In the genomic region with DNA sequence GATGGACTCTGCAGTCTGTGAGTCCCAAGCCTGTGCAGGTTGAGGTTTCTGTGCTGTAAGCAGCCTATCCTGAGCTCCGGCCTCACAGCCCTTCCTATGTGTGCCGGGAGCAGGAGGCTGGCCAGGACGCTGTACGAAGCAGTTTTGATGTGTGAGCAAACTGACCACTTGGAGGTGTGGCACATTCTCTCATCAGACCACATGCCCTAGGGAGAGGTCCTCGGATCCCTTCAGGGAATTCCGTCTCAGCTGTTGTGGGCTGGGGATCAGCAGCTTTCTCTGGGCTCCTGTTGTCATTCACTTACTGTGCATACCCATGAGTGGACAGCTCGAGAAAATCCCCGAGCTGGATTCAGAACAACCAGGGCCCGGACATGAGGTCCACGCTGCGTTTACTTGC, we compare ENCODE assay signal across 19 mouse cellular contexts.
DNase-seq lines count a peak whose midpoint lies in the region; ATAC-seq lines count a peak whose summit lies in the region.
"Had no signal": no experiment of that assay in that cellular context is flagged by ENCODE, and none has a peak within 500 bp of the region (broad histone marks: within the 10 kb centered on the region; RNA-seq: fewer than 3 reads in every experiment).

No protein-coding gene starts in this region.

- peaks cover 8% of the 10 kb centered on the region for H3K27me3 ChIP-seq in hindbrain, embryonic 10.5 days (ENCODE audit: insufficient read depth, poor library complexity, severe bottlenecking)
- H3K27me3 ChIP-seq in hindbrain, embryonic 14.5 days (ENCODE audit: control insufficient read depth, insufficient read depth, low read length) = no peaks in the 10 kb centered on the region
- peaks cover 28% of the 10 kb centered on the region for H3K27me3 ChIP-seq in midbrain, embryonic 12.5 days
- no peaks in the 10 kb centered on the region for H3K27me3 ChIP-seq in midbrain, embryonic 16.5 days (ENCODE audit: control insufficient read depth, insufficient read depth, low read depth, low read length)
- H3K27me3 ChIP-seq: heart, embryonic 13.5 days; hindbrain, embryonic 15.5 days had no signal

- H3K4me1 ChIP-seq in hindbrain, embryonic 10.5 days (replicated peaks) = peaks cover 91% of the 10 kb centered on the region
- H3K4me1 ChIP-seq in hindbrain, embryonic 14.5 days (replicated peaks; ENCODE audit: control insufficient read depth, insufficient read depth, low read length) = peaks cover 53% of the 10 kb centered on the region
- peaks cover 67% of the 10 kb centered on the region for H3K4me1 ChIP-seq in midbrain, embryonic 12.5 days
- H3K4me1 ChIP-seq in midbrain, embryonic 16.5 days (ENCODE audit: control insufficient read depth, insufficient read depth, low read length) = peaks cover 27% of the 10 kb centered on the region

- no peak overlapping the region for H3K9ac ChIP-seq in hindbrain, embryonic 14.5 days
- 0 out of 2 replicates have a peak overlapping the region, but pooled peaks have one; percentile 21 for H3K9ac ChIP-seq in midbrain, embryonic 12.5 days (replicated peaks)
- H3K9ac ChIP-seq in midbrain, embryonic 16.5 days (ENCODE audit: low read depth, low read length) = no peak overlapping the region
- H3K9ac ChIP-seq: forebrain, embryonic 12.5 days; forebrain, postnatal 0 days; heart, embryonic 13.5 days; hindbrain, embryonic 15.5 days had no signal

- 64% methylated on average over 11 of the region's 11 CpGs for WGBS in hindbrain, embryonic 10.5 days
- WGBS in hindbrain, embryonic 14.5 days = 67% methylated on average over 11 of the region's 11 CpGs
- WGBS in midbrain, embryonic 12.5 days = 60% methylated on average over 11 of the region's 11 CpGs
- WGBS in midbrain, embryonic 16.5 days = 62% methylated on average over 11 of the region's 11 CpGs

- no peaks in the 10 kb centered on the region for H3K9me3 ChIP-seq in hindbrain, embryonic 10.5 days
- H3K9me3 ChIP-seq in hindbrain, embryonic 14.5 days (ENCODE audit: control insufficient read depth, low read length) = no peaks in the 10 kb centered on the region
- H3K9me3 ChIP-seq in midbrain, embryonic 12.5 days = no peaks in the 10 kb centered on the region
- H3K9me3 ChIP-seq in midbrain, embryonic 16.5 days (replicated peaks; ENCODE audit: control insufficient read depth, low read length, poor library complexity, severe bottlenecking) = no peaks in the 10 kb centered on the region
- H3K9me3 ChIP-seq: forebrain, embryonic 12.5 days; heart, embryonic 13.5 days; hindbrain, embryonic 15.5 days had no signal

- no peak for ATAC-seq in hindbrain, embryonic 14.5 days (ENCODE audit: low FRiP score)
- ATAC-seq in midbrain, embryonic 12.5 days (ENCODE audit: low FRiP score, low read depth) = no peak
- no peak for ATAC-seq in midbrain, embryonic 16.5 days
- ATAC-seq: forebrain, postnatal 0 days had no signal

- no peaks in the 10 kb centered on the region for H3K36me3 ChIP-seq in hindbrain, embryonic 10.5 days
- no peaks in the 10 kb centered on the region for H3K36me3 ChIP-seq in hindbrain, embryonic 14.5 days (replicated peaks; ENCODE audit: control insufficient read depth, insufficient read depth)
- H3K36me3 ChIP-seq in midbrain, embryonic 12.5 days = no peaks in the 10 kb centered on the region
- no peaks in the 10 kb centered on the region for H3K36me3 ChIP-seq in midbrain, embryonic 16.5 days (ENCODE audit: control insufficient read depth, insufficient read depth, low read length)
- H3K36me3 ChIP-seq: forebrain, embryonic 12.5 days; heart, embryonic 13.5 days; hindbrain, embryonic 15.5 days had no signal

- no peak overlapping the region for H3K4me3 ChIP-seq in hindbrain, embryonic 10.5 days
- no peak overlapping the region for H3K4me3 ChIP-seq in hindbrain, embryonic 14.5 days (replicated peaks; ENCODE audit: low read length)
- no peak overlapping the region for H3K4me3 ChIP-seq in midbrain, embryonic 12.5 days
- H3K4me3 ChIP-seq in midbrain, embryonic 16.5 days (ENCODE audit: low read depth, low read length) = no peak overlapping the region
- H3K4me3 ChIP-seq: forebrain, embryonic 12.5 days; heart, embryonic 13.5 days; hindbrain, embryonic 15.5 days had no signal

- H3K4me2 ChIP-seq in hindbrain, embryonic 14.5 days (replicated peaks) = no peak overlapping the region
- no peak overlapping the region for H3K4me2 ChIP-seq in midbrain, embryonic 12.5 days (replicated peaks)
- no peak overlapping the region for H3K4me2 ChIP-seq in midbrain, embryonic 16.5 days (ENCODE audit: low read length)
- H3K4me2 ChIP-seq: forebrain, embryonic 12.5 days; heart, embryonic 13.5 days; hindbrain, embryonic 15.5 days had no signal

- DNase-seq in hindbrain, embryonic 10.5 days (ENCODE audit: low spot score) = no peak
- no peak for DNase-seq in hindbrain, embryonic 14.5 days (ENCODE audit: low spot score)
- DNase-seq in 3134 (ENCODE audit: extremely low read depth, insufficient read length, low spot score) = peak; percentile 77
- peak; percentile 36 for DNase-seq in 3T3-L1 (ENCODE audit: low read depth, low spot score)
- DNase-seq in layer of hippocampus, postnatal 10 days (ENCODE audit: low spot score in 2 of 2) = no peak
- no peak for DNase-seq in thymus, postnatal 14 days
- DNase-seq: adrenal gland, adult 8-10 months; adrenal gland, postnatal 36 days; cerebellum, adult 2 months; cerebellum, postnatal 10 days; forebrain, postnatal 0 days; gastrocnemius, postnatal 36 days; heart, adult 11 months; heart, postnatal 36 days had no signal

- H3K27ac ChIP-seq in hindbrain, embryonic 10.5 days = peak overlapping the region; percentile 74; the same call in 1 of the 2 replicates
- H3K27ac ChIP-seq in hindbrain, embryonic 14.5 days = no peak overlapping the region
- no peak overlapping the region for H3K27ac ChIP-seq in midbrain, embryonic 12.5 days (replicated peaks)
- H3K27ac ChIP-seq in midbrain, embryonic 16.5 days (ENCODE audit: low read length) = no peak overlapping the region
- H3K27ac ChIP-seq: forebrain, embryonic 12.5 days; heart, embryonic 13.5 days; hindbrain, embryonic 15.5 days had no signal

Comparison
In these comparisons a context has a peak if more than half of its experiments do, and no peak if none do; other contexts are left out.
1. DNase-seq: peak in 3134 (single experiment) and 3T3-L1 (single experiment); none in hindbrain, embryonic 10.5 days (single experiment), hindbrain, embryonic 14.5 days (single experiment), layer of hippocampus, postnatal 10 days (0 of 2) and thymus, postnatal 14 days (single experiment).